Mouse (Mus musculus) liver, adult (tissue): Measurements from ENCODE around the gene Ccdc115.

ENCODE experiments used
- GATA4 ChIP-seq: IDR thresholded peaks from 2 replicates; pipeline ENCODE4 v1.6.1; 2014; ENCODE audit warnings: mild to moderate bottlenecking, low read length; ENCODE audit not compliant: insufficient replicate concordance

Ccdc115 gene

GRCm38 (mm10) chr1:34439215-34439960 is at the start of gene Ccdc115, which contains the start of gene Imp4:
Gene Ccdc115 (minus strand): TSS chr1:34439672.
Gene Imp4 (plus strand): TSS chr1:34439851.
- peak; percentile 53; the same call in 1 of the 2 replicates for TF ChIP-seq GATA4

DNA sequence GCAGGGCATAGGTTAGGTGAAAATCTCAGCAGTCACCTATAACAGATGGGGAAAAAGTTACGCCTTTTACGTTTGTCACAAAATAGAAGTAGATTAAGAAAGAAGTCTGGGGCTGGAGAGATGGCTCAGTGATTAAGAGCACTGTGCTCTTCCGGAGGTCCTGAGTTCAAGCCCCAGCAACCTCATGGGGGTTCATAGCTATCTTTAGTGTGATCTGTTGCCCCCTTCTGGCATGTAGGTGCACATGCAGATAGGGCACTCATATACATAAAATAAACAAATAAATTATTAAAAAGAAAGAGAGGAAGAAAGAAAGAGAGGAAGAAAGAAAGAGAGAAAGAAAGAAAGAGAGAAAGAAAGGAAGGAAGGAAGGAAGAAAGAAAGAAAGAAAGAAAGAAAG is 47.9 kb upstream of the Ccdc115 start:
- TF ChIP-seq GATA4: no peak

GRCm38 (mm10) chr1:34485461-34486188 is 46.2 kb upstream of the Ccdc115 start:
- no peak for TF ChIP-seq GATA4

DNA sequence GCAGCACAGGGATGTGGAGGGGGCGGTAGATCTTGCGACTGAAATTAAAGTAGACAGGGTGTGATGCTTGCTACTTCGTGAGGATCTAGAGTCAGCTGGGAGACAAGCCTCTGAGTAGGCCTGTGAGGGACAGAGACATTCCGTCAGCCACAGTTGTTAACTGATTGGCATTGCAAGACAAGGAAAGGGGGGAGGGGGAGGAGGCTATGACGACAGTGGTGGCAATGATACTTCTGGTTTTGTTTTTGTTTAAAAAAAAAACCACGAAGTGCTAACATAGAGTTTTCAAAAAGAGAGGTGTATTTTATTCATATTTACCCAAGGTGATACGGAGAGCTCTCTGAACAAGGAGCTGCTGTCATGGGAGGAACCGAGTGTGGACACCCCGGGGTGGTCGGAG is 45.0 kb upstream of the Ccdc115 start:
- TF ChIP-seq GATA4: no peak

DNA sequence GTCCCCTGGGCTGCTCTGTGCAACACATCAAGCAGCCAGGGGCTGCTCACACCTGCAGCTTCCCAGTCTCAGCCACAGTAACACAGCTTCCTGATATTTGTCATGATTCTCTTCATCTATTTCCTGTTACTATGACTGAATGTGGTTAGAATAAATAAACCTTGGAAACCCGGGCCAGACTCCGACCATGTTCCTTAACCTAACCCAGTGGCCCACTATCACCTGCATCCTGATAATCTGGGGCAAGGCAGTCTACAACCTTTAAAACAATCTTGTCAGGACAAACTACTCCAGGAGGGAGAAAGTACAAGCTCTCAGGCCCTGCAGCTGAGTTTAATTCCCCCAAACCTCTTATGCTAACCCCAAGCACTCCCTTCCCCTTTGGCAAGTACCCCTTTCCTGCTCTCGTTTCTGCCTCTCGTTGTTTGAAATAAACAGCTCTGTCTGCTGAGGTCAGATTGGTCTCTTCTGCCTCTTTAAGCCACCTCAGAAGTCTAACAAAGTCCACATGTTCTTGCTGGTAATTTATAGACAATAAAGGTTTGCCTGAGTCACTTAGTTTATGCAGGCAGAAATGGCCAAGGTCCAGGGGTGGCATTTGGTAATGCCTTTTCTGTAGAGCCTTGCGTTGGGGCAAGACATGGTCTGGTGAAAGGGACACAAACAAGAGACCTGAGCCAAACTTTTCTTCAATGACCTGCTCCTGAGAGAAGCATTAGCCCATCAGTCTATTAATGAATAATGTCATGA is 42.6 kb upstream of the Ccdc115 start:
- TF ChIP-seq GATA4: no peak

- TF ChIP-seq GATA4: no peak; the same call in 1 of the 2 replicates
Observed at GRCm38 (mm10) chr1:34480801-34481200, 41.3 kb upstream of the Ccdc115 start.

DNA sequence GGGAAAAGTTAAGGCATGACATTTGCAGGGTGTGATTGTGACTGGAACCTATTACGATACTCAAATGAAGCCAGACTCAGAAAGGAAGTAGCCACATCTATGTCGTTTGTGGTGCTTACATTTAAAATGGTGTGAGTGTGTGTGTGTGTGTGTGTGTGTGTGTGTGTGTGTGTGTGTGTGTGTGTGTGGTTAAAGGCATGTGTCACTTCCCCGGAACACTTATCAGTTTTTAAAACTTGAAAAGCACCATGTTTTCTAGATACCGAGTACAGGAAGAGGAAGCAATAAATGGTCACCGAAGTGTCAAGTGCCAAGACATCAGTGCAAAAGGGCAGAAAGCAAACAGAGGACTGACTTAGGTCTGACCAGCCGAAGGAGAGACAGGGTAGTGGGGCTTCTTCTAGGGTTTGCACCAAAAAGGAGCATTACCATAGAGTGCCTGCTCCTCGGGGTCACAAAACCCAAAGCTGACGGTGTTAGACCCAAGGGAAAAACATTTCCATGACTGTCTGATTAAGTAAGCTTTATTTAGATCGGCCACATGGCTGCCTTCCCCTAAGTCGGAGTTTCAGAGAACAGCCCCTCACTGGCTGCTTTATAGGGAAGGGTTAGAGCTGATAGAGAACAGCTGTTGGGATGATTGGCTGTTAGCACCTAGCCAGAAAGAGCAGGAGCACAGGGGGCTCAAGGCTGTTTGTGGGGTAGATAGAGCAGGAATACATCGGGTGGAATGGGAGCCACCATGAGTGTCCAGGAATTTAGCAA is 39.6 kb upstream of the Ccdc115 start:
- no peak for TF ChIP-seq GATA4

DNA sequence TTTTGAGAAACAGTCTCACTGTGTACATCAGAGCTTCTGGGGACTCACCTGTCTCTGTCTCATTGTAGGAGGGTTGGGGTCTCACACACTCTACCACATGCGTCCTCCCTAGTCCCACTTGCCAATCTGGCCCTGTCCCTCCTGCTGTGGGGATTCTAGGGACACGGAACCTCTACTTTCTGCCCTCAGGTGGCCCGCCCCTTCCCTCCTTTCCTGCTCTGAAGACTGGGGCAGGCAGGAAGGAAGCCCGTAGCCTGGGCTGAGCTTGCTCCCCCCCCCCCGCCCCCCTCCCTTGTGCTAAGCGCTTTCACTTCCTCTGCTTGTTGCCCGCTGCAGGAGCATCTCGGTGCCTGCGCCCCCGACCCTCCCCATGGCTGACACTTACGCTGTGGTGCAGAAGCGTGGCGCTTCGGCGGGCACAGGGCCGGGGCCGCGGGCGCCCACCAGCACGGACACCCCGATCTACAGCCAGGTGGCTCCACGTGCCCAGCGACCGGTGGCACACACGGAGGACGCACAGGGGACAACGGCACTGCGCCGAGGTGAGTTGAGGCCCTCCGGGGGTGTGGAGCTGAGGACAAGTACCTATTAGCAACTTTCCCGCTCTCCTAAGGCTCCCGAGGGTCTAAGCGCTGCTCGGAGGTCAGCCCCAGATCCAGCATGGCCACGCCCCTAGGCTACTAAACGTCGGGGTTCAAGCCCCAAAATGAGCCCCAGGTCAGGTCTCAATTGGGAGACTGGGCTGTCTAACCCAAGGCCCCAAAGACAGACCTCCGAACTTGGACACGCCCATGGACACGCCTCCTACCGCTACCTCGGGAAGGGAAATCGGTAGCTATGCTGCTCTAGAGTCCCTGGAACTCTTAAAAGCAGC is 33.2 kb upstream of the Ccdc115 start:
- TF ChIP-seq GATA4: no peak

DNA sequence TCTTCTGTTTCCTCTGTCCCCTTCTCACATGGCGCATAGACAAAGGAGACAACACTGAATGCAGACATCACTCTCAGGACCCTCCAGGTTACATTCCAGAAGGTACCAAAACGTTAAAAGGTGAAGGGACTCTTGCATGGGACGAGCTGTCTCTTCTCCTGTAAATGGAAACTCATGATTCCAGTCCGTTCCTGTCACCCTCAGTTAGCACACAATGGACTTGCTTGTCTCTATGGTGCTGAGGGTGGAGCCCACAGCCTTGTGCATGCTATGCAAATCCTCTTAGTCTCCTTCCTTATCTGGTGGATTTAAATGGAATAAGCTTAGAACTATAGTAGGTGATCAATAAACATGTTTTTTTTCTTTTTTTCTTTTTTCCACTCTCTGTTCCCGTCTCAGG is 30.3 kb upstream of the Ccdc115 start:
- no peak for TF ChIP-seq GATA4

GRCm38 (mm10) chr1:34468500-34468899 is 29.0 kb upstream of the Ccdc115 start:
- no peak for TF ChIP-seq GATA4

DNA sequence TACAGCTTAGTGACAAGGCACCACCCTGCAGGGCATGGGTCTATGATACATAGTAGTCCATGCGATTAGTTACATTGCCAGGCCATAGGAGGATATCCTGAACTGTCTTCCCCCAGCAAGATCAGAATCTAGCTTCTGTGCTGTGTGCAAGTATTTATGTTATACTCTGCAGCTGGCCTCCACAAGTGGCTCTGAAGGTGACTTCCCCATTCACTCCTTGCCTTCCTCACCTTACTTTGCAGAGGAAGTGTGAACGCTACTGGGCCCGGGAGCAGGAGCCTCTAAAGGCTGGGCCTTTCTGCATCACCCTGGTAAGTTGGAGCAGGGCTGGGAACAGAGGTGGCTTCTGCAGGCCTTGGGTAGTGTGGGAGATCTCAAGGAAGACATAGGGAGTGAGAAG is 28.6 kb upstream of the Ccdc115 start:
- TF ChIP-seq GATA4: no peak

- no peak for TF ChIP-seq GATA4
Observed at GRCm38 (mm10) chr1:34465445-34465844, 26.0 kb upstream of the Ccdc115 start.

DNA sequence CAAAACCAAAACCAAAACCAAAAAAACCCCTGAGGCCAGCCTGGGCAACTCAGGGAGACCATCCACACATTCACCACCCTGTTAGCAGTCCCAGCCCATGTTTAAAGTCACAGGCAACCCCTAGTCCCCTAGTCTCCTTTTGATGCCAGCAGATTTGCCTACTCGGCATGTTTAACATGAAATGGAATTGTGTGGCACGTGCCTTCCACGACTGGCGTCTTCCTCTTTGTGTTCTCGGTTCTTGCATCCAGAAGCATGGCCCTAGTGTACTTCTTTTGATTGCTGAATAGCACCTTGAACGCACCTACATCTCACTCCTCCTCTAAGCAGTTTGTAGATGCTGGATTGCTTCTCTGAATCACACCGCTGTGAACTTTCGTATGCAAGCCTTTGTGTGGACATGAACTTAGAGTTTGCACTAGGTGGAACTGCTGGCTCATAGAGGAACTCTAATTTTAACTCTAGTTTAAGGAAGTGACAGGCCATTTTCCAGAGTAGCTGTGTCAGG is 24.9 kb upstream of the Ccdc115 start:
- no peak for TF ChIP-seq GATA4

DNA sequence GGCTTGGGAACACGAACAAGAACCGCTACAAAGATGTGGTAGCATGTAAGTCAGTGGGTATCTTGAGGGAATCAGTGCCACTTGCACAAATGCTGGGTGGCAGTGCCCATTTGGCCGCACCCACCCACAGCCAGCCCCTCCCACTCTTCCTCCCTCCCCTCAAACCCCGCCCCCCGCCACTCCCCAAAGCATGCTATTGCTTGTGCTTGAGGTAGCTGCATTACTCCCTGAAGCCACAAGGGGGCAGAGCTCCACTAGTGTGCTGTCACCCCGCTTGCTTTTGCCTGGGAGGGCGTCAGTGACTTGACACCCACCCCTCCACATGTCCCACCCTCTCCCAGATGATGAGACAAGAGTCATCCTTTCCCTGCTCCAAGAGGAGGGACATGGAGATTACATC is 23.3 kb upstream of the Ccdc115 start:
- TF ChIP-seq GATA4: no peak
